Mouse (Mus musculus): ENCODE data around the gene Col23a1.
"Not testable (repeated sequence)": the region's sequence is repeated elsewhere in the genome, so short reads cannot be mapped to it uniquely, and the experiment has no call there.

Col23a1 gene

GRCm38 (mm10) chr11:51328387-51328942 is 38.7 kb downstream of the Col23a1 start:
- DNase-seq (ENCODE audit: low spot score in 2 of 2), result no peak

- DNase-seq (ENCODE audit: low spot score in 2 of 2), result no peak
These were observed 40.4 kb downstream of the Col23a1 start for GRCm38 (mm10) chr11:51329837-51330714.

- no peak for DNase-seq (ENCODE audit: low spot score in 2 of 2)
These were observed 44.3 kb downstream of the Col23a1 start for GRCm38 (mm10) chr11:51334017-51334416.

- peak; percentile 45 to 47 for DNase-seq (ENCODE audit: low spot score in 2 of 2)
These were observed 47.9 kb downstream of the Col23a1 start for GRCm38 (mm10) chr11:51337585-51337984.

GRCm38 (mm10) chr11:51338416-51338815 is 48.7 kb downstream of the Col23a1 start:
- DNase-seq (ENCODE audit: low spot score in 2 of 2), result no peak

GRCm38 (mm10) chr11:51341091-51341490 is 51.4 kb downstream of the Col23a1 start:
- DNase-seq (ENCODE audit: low spot score in 2 of 2), result no peak

GRCm38 (mm10) chr11:51342776-51343175 is 53.1 kb downstream of the Col23a1 start:
- DNase-seq (ENCODE audit: low spot score in 2 of 2), result peak; percentile 65 to 72

GRCm38 (mm10) chr11:51343312-51343711 is 53.6 kb downstream of the Col23a1 start:
- no peak for DNase-seq (ENCODE audit: low spot score in 2 of 2)

- DNase-seq (ENCODE audit: low spot score in 2 of 2), result no peak
These were observed 54.1 kb downstream of the Col23a1 start for GRCm38 (mm10) chr11:51343728-51344289.

- no peak for DNase-seq (ENCODE audit: low spot score in 2 of 2)
These were observed 56.1 kb downstream of the Col23a1 start for GRCm38 (mm10) chr11:51345481-51346465.

- DNase-seq (ENCODE audit: low spot score in 2 of 2), result no peak
These were observed 58.0 kb downstream of the Col23a1 start for GRCm38 (mm10) chr11:51347756-51348155.

GRCm38 (mm10) chr11:51349665-51350064 is 59.9 kb downstream of the Col23a1 start:
- DNase-seq (ENCODE audit: low spot score in 2 of 2), result no peak

GRCm38 (mm10) chr11:51351151-51351550 is 61.4 kb downstream of the Col23a1 start:
- DNase-seq (ENCODE audit: low spot score in 2 of 2), result no peak

GRCm38 (mm10) chr11:51351841-51352240 is 62.1 kb downstream of the Col23a1 start:
- no peak for DNase-seq (ENCODE audit: low spot score in 2 of 2)

- DNase-seq (ENCODE audit: low spot score in 2 of 2), result no peak
These were observed 64.0 kb downstream of the Col23a1 start for GRCm38 (mm10) chr11:51353746-51354145.

- not testable (repeated sequence) for DNase-seq (ENCODE audit: low spot score in 2 of 2)
These were observed 69.3 kb downstream of the Col23a1 start for GRCm38 (mm10) chr11:51358981-51359380.

GRCm38 (mm10) chr11:51364353-51364752 is 74.6 kb downstream of the Col23a1 start:
- no peak for DNase-seq (ENCODE audit: low spot score in 2 of 2)

- DNase-seq (ENCODE audit: low spot score in 2 of 2), result no peak
These were observed 77.6 kb downstream of the Col23a1 start for GRCm38 (mm10) chr11:51367334-51367733.

- no peak for DNase-seq (ENCODE audit: low spot score in 2 of 2)
These were observed 80.6 kb downstream of the Col23a1 start for GRCm38 (mm10) chr11:51370273-51370672.

GRCm38 (mm10) chr11:51371321-51371720 is 81.6 kb downstream of the Col23a1 start:
- no peak for DNase-seq (ENCODE audit: low spot score in 2 of 2)

GRCm38 (mm10) chr11:51371926-51372325 is 82.2 kb downstream of the Col23a1 start:
- DNase-seq (ENCODE audit: low spot score in 2 of 2), result no peak

GRCm38 (mm10) chr11:51377199-51377598 is 87.5 kb downstream of the Col23a1 start:
- no peak for DNase-seq (ENCODE audit: low spot score in 2 of 2)

All from right cerebral cortex, postnatal 36 days (tissue).